1 mouse cellular context compared by ENCODE assay signal in genomic region chr3:153707687-153708086, GRCm38 (mm10).
TF ChIP-seq lines count a peak whose summit lies in the region.

No protein-coding gene starts in this region.

TF ChIP-seq in CH12.LX, 34 proteins besides CTCF, POLR2A, EP300 and RAD21:
- TF ChIP-seq MAX (IDR thresholded peaks at IDR 0.05; ENCODE audit: low read length) (no peak), SMC3 (IDR thresholded peaks at IDR 0.05; ENCODE audit: low read depth, low read length) (peak; percentile 74), MYC (IDR thresholded peaks at IDR 0.05; ENCODE audit: low read depth, low read length) (no peak), BHLHE40 (IDR thresholded peaks at IDR 0.05; ENCODE audit: low read depth, low read length) (no peak), ZC3H11A (IDR thresholded peaks at IDR 0.05; ENCODE audit: low read depth, low read length) (peak; percentile 9; the same call in 1 of the 2 replicates)
